Mouse (Mus musculus): Measurements from ENCODE around the gene Fam166b. TPM values are rescaled to one million over a fixed set of nuclear protein-coding genes. Genes with fewer than 3 reads are reported as not detected.

Fam166b gene
- polyA plus RNA-seq (2015; fragmentation: Nextera tagmentation; extraction: Ambion mirVana) = 0.52 and 1.7 TPM in 2 replicates

- H3K27ac ChIP-seq = peak within 1 kb of the TSS; percentile 34
- no peak within 1 kb of the TSS for H3K4me3 ChIP-seq
- H3K36me3 ChIP-seq (replicated peaks) = peaks cover 27% of the 10 kb centered on the region
- peak; percentile 15; the same call in 1 of the 2 replicates for ATAC-seq (replicated peaks)
- 6% methylated on average over 10 of the region's 10 CpGs for WGBS
- peak within 1 kb of the TSS; percentile 8; the same call in 1 of the 2 replicates for H3K9ac ChIP-seq
- peaks cover 18% of the 10 kb centered on the region for H3K27me3 ChIP-seq (replicated peaks)
- H3K9me3 ChIP-seq = no peaks in the 10 kb centered on the region
- peak within 1 kb of the TSS; percentile 9; the same call in 1 of the 2 replicates for H3K4me2 ChIP-seq
- peaks cover 14% of the 10 kb centered on the region for H3K4me1 ChIP-seq
Observed at GRCm38 (mm10) chr4:43428946-43429345, at the start of gene Fam166b. TSS of gene Fam166b (minus strand) at chr4:43429134.

GRCm38 (mm10) chr4:43478534-43478858 lies 49.6 kb upstream of the Fam166b start:
- WGBS = 43% methylated on average over 8 of the region's 8 CpGs
- Histone ChIP-seq H3K4me1 (peaks cover 6% of the 10 kb centered on the region), H3K36me3 (replicated peaks) (no peaks in the 10 kb centered on the region), H3K27ac (no peak overlapping the region), H3K4me3 (peak overlapping the region; percentile 38), H3K9ac (peak overlapping the region; percentile 29; the same call in 1 of the 2 replicates), H3K4me2 (peak overlapping the region; percentile 53), H3K27me3 (replicated peaks) (no peaks in the 10 kb centered on the region), H3K9me3 (no peaks in the 10 kb centered on the region)
- peak; percentile 34; the same call in 1 of the 2 replicates for ATAC-seq (replicated peaks)

GRCm38 (mm10) chr4:43477857-43478533 lies 49.1 kb upstream of the Fam166b start:
- H3K9me3 ChIP-seq = no peaks in the 10 kb centered on the region
- peak overlapping the region; percentile 53 for H3K4me2 ChIP-seq
- ATAC-seq (replicated peaks) = peak; percentile 96
- peak overlapping the region; percentile 38 for H3K4me3 ChIP-seq
- H3K9ac ChIP-seq = peak overlapping the region; percentile 29; the same call in 1 of the 2 replicates
- no peaks in the 10 kb centered on the region for H3K36me3 ChIP-seq (replicated peaks)
- 15% methylated on average over 11 of the region's 11 CpGs for whole genome bisulfite sequencing
- H3K4me1 ChIP-seq = peaks cover 6% of the 10 kb centered on the region
- no peaks in the 10 kb centered on the region for H3K27me3 ChIP-seq (replicated peaks)
- no peak overlapping the region for H3K27ac ChIP-seq

- Histone ChIP-seq H3K4me3 (no peak overlapping the region), H3K27ac (no peak overlapping the region), H3K9ac (no peak overlapping the region), H3K9me3 (no peaks in the 10 kb centered on the region), H3K4me2 (no peak overlapping the region), H3K36me3 (replicated peaks) (no peaks in the 10 kb centered on the region), H3K27me3 (replicated peaks) (no peaks in the 10 kb centered on the region), H3K4me1 (peaks cover 6% of the 10 kb centered on the region)
- ATAC-seq (replicated peaks) = no peak
- 87% methylated on average over 6 of the region's 6 CpGs for WGBS
Observed at GRCm38 (mm10) chr4:43476604-43477003, 47.7 kb upstream of the Fam166b start.

GRCm38 (mm10) chr4:43473636-43474035 lies 44.7 kb upstream of the Fam166b start:
- Histone ChIP-seq H3K36me3 (replicated peaks) (no peaks in the 10 kb centered on the region), H3K27ac (no peak overlapping the region), H3K9me3 (no peaks in the 10 kb centered on the region), H3K4me1 (peaks cover 6% of the 10 kb centered on the region), H3K4me3 (no peak overlapping the region), H3K9ac (no peak overlapping the region), H3K27me3 (replicated peaks) (no peaks in the 10 kb centered on the region), H3K4me2 (no peak overlapping the region)
- no peak for ATAC-seq (replicated peaks)
- WGBS = 84% methylated on average over 1 of the region's 1 CpGs

- H3K4me1 ChIP-seq = no peaks in the 10 kb centered on the region
- no peaks in the 10 kb centered on the region for H3K27me3 ChIP-seq (replicated peaks)
- no peak overlapping the region for H3K9ac ChIP-seq
- WGBS = 93% methylated on average over 10 of the region's 10 CpGs
- H3K36me3 ChIP-seq (replicated peaks) = no peaks in the 10 kb centered on the region
- H3K4me2 ChIP-seq = no peak overlapping the region
- no peak for ATAC-seq (replicated peaks)
- H3K27ac ChIP-seq = no peak overlapping the region
- no peaks in the 10 kb centered on the region for H3K9me3 ChIP-seq
- H3K4me3 ChIP-seq = no peak overlapping the region
Observed at GRCm38 (mm10) chr4:43470301-43470700, 41.4 kb upstream of the Fam166b start.

- 91% methylated on average over 7 of the region's 7 CpGs for WGBS
- no peak for ATAC-seq (replicated peaks)
- no peak overlapping the region for H3K9ac ChIP-seq
- H3K9me3 ChIP-seq = no peaks in the 10 kb centered on the region
- no peak overlapping the region for H3K4me2 ChIP-seq
- H3K4me1 ChIP-seq = no peaks in the 10 kb centered on the region
- no peaks in the 10 kb centered on the region for H3K27me3 ChIP-seq (replicated peaks)
- no peak overlapping the region for H3K27ac ChIP-seq
- H3K4me3 ChIP-seq = no peak overlapping the region
- H3K36me3 ChIP-seq (replicated peaks) = no peaks in the 10 kb centered on the region
Observed at GRCm38 (mm10) chr4:43466872-43467271, 37.9 kb upstream of the Fam166b start.

- 87% methylated on average over 6 of the region's 6 CpGs for WGBS
- no peaks in the 10 kb centered on the region for H3K9me3 ChIP-seq
- no peaks in the 10 kb centered on the region for H3K27me3 ChIP-seq (replicated peaks)
- no peaks in the 10 kb centered on the region for H3K36me3 ChIP-seq (replicated peaks)
- H3K4me1 ChIP-seq = no peaks in the 10 kb centered on the region
- H3K9ac ChIP-seq = no peak overlapping the region
- H3K4me2 ChIP-seq = no peak overlapping the region
- H3K4me3 ChIP-seq = no peak overlapping the region
- H3K27ac ChIP-seq = no peak overlapping the region
- no peak for ATAC-seq (replicated peaks)
Observed at GRCm38 (mm10) chr4:43465935-43466334, 37.0 kb upstream of the Fam166b start.

- Histone ChIP-seq H3K9me3 (no peaks in the 10 kb centered on the region), H3K4me3 (no peak overlapping the region), H3K4me2 (no peak overlapping the region), H3K36me3 (replicated peaks) (no peaks in the 10 kb centered on the region), H3K27ac (no peak overlapping the region), H3K27me3 (replicated peaks) (no peaks in the 10 kb centered on the region), H3K9ac (no peak overlapping the region), H3K4me1 (no peaks in the 10 kb centered on the region)
- ATAC-seq (replicated peaks) = no peak
- WGBS = 94% methylated on average over 5 of the region's 5 CpGs
Observed at GRCm38 (mm10) chr4:43463102-43463501, 34.2 kb upstream of the Fam166b start.

GRCm38 (mm10) chr4:43457124-43457523 lies 28.2 kb upstream of the Fam166b start:
- Histone ChIP-seq H3K4me1 (peaks cover 10% of the 10 kb centered on the region), H3K4me2 (no peak overlapping the region), H3K36me3 (replicated peaks) (no peaks in the 10 kb centered on the region), H3K27me3 (replicated peaks) (peaks cover 20% of the 10 kb centered on the region), H3K27ac (no peak overlapping the region), H3K4me3 (no peak overlapping the region), H3K9me3 (no peaks in the 10 kb centered on the region), H3K9ac (no peak overlapping the region)
- 24% methylated on average over 8 of the region's 8 CpGs for WGBS
- ATAC-seq (replicated peaks) = no peak

GRCm38 (mm10) chr4:43456470-43456869 lies 27.5 kb upstream of the Fam166b start:
- no peak overlapping the region for H3K9ac ChIP-seq
- no peak for ATAC-seq (replicated peaks)
- WGBS = 33% methylated on average over 4 of the region's 4 CpGs
- no peaks in the 10 kb centered on the region for H3K36me3 ChIP-seq (replicated peaks)
- no peak overlapping the region for H3K4me3 ChIP-seq
- no peak overlapping the region for H3K27ac ChIP-seq
- peaks cover 10% of the 10 kb centered on the region for H3K4me1 ChIP-seq
- H3K4me2 ChIP-seq = no peak overlapping the region
- no peaks in the 10 kb centered on the region for H3K9me3 ChIP-seq
- H3K27me3 ChIP-seq (replicated peaks) = peaks cover 21% of the 10 kb centered on the region

- H3K27me3 ChIP-seq (replicated peaks) = peaks cover 21% of the 10 kb centered on the region
- H3K4me1 ChIP-seq = peaks cover 10% of the 10 kb centered on the region
- H3K36me3 ChIP-seq (replicated peaks) = no peaks in the 10 kb centered on the region
- H3K4me2 ChIP-seq = peak within 1 kb of the TSS; percentile 33
- no peak within 1 kb of the TSS for H3K27ac ChIP-seq
- ATAC-seq (replicated peaks) = 0 out of 2 replicates have a peak, but pooled peaks have one; percentile 24
- H3K9ac ChIP-seq = no peak within 1 kb of the TSS
- 34% methylated on average over 20 of the region's 20 CpGs for WGBS
- H3K4me3 ChIP-seq = peak within 1 kb of the TSS; percentile 5; the same call in 1 of the 2 replicates
- H3K9me3 ChIP-seq = no peaks in the 10 kb centered on the region
Observed at GRCm38 (mm10) chr4:43454041-43454836, 25.3 kb upstream of the Fam166b start, which contains the start of gene Cd72. TSS of gene Cd72 (minus strand) at chr4:43454628.

Measured in midbrain, embryonic 15.5 days (tissue).